Mouse (Mus musculus) left cerebral cortex, postnatal 4 days (tissue): ENCODE measurements around the gene Prelp. TPM values are rescaled to one million over a fixed set of nuclear protein-coding genes. Genes with fewer than 3 reads are reported as not detected.
A peak's percentile ranks its signal among the peaks of the same experiment; 100 is the strongest.

Source experiments
- DNase-seq: peaks from one replicate; pipeline ENCODE4 v3.0.0-alpha.2; 2022
- intact Hi-C: fragments of 180-260 bp; cut with DNase I; formaldehyde crosslinking; loops from one replicate; pipeline ENCODE4 v1.15.1; 2025
- total RNA-seq, 2 experiments: library from RNA; stranded (reverse); gene quantifications; 2 replicates each; pipeline ENCODE4 v1.2.3; 2021

Gene Prelp
- total RNA-seq, 2 experiments from 2014 or later = 1.9 to 2.6 TPM

DNA sequence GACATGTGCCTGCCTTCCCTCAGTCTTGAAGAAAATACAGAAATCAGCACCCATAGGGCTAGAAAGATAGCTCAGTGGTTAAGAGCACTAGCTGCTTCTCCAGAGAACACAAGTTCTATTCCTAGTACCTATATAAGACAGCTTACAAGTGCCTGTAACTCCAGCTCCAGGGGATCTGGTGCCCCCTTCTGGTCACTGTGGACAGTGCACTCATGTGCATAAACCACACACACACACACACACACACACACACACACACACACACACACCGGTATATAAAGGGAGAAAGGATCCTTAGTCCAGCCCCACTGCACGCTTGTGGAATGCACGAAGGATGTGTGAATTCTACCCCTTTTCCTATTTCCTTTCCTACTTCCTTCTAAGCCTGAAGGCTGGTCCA, 15.0 kb upstream of the Prelp start:
- intact Hi-C loops = no loop called here
- DNase-seq = no peak

DNA sequence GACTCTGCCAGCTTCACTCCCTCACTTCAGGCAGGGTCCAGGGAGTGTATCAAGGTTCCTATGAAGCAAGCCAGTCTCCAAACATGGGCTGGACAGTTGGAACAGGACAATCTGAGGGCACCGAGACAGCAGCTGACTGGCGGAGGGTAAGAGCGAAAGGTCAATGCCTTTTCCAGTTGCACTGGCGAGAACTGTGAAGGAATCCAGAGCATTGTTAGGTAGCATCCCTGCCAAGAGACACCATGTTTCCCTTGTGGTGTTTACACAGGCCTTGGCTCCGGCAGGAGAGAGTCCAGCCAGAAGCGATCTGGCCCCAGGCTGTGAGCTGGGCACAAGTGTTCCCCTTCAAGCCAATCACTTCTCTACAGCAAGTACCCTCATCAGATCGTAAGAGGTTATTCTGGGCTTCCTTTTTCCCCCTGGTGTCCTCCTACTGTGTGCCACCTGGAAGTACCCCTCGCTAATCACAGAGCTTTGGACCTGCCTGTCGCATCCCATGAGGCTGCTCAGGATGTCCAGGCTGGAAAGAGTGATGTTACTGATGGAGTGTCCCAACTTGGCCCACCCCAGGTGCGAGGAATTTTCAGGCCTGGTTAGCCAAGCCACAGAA, 13.2 kb upstream of the Prelp start:
- intact Hi-C loops = no loop called here
- DNase-seq = peak; percentile 29

DNA sequence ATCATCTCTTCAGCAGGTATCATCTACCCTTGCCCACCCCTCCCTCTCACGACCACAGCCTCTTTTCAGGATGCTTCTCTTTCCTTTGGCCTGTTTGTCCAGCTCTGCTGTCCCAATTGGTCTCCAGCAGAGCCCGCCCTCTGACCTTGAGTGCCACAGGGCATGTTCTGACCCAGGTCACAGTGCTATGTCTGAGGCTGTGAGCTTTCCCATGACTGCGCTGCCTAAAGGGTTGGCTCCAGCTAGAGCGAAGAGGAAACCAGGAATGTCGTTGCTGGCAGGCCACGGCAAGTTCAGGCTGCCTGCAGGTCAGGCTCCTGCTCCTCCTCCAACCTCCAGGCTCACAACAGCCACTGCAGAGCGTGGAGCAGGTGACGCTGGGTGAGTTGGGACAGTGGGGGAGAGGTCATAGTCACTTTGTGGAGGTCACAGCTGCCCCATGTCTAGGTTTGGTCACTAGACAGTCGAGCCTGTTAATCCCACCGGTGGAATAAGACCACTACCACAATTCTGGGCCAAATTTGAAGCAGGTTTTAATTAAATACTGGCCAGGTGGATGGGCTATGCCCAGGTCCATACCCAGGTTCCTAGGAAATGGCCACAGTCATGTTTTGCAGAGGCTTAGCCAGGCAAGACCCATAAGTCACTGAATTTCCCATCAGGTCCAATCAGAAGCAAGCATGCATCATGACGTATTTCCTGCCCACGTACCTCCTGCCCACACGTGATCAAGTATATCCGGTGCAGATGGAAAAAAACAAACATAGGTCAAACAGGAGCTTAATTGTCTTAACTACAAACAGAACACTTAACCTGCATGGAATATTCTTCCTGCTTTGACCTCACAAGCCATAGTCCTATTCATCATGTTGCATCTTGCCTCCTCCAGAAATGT, 12.3 kb upstream of the Prelp start:
- DNase-seq = no peak
- intact Hi-C loops = no loop called here

DNA sequence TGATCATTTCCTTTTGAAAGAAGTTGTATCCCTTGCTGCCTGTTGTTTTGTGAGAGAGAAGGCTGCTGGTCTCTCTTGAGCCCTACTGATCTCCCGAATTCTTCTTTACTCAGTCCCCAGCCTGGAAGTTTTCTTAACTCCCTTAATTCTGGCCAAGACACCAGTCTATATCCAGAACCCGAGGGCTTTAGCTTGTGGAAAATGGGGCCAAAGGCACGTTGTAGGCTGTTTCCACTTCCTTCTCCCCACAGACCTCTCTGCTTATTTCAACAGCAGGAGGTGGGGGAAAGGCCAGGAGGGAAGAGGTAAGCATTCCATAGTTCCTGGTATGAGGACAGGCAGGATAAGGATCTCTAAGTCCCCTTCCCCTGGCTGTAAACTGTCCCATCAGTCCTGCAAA, 8.8 kb upstream of the Prelp start:
- intact Hi-C loops = no loop called here
- DNase-seq = no peak

DNA sequence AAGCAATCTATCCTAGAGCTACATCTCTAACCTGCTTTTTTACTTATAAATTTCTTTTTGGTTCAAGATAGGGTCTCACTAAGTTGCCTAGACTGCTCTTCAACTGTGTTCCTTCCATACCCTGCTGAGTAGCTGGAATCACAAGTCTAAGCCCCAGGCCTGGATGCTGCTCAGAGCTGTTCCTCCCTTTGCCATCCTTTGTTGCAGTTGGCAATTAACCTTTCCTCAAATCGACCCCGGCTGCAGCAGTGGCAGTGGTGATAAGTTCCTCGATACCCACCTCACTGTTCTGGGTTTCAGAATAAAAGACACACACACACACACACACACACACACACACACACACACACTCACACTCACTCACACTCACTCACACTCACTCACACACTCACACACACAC, 4.0 kb upstream of the Prelp start:
- no peak for DNase-seq
- intact Hi-C loops = no loop called here

DNA sequence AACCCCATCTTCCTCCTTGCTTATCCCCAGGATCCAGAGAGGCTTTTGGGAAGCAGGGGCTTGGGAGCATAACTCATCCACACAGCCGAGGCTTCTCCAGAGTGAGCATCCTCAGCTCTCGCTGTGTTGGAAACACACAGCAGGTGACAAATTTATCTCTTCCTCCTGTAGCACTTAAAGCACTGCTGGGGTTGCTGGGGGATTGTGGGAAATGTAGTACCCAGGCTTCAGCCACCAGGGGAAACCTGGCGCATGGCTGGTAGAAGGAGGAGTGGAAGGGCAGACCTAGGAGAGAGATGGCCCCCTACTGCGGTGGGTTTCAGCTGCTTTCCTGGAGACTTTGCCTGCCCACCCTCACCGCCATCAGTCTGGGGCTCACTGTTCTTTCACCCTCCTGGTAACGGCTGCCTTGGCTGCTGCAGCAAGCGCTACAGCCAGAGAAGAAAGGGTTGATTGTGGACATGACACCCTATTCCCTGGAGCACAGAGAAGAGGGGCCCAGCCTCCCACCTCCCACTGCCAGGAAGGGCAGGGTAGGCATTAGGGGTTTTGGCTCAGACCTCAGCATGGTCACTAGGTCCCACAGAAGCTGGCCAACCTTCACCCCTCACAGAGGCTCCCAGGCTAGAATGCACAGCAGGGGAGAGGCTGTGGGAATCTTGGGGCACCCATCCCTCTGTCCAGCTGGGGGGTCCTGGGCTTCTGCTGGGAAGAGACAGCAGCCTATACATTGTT, 3.1 kb upstream of the Prelp start:
- intact Hi-C loops = no loop called here
- no peak for DNase-seq

DNA sequence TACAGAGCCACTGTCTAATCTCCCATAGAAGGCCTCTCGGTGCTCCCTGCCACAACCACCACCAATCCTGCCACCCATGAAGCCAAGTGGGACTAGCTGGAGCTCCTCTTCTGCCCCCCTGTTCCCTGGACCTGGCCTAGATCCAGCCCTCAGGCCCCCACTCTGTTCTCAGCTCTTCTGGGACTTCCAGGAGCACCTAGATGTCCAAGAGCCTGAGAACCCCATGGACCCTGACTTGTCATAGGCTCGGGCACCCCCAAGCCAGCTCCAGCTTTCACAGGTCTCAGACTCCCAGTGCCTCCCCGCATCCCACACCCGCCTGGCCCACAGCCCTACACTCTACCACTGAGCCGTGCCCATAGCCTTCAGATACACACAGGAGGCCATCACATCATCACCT, 1.9 kb upstream of the Prelp start:
- intact Hi-C loops = no loop called here
- DNase-seq = no peak

DNA sequence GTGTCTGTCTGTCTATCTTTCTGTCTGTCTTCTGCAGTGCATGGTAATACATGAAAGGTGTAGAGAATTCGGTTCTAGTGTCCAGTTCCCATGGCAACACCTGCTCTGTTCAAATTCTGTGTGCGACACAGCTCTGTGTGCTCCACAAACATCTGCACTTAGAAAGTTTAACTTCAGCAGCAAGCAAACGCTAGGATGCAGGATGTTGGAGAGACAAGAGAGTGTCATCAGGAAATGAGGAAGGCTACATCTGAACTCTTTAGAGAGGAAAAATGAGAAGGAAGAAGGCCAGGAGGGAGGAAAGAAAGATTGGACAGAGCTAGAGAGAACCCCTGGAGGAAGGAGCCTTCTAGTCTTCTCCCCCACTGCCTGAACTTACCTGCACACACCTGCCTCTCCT, 338 bp downstream of the Prelp start:
- intact Hi-C loops = no loop called here
- DNase-seq = no peak

DNA sequence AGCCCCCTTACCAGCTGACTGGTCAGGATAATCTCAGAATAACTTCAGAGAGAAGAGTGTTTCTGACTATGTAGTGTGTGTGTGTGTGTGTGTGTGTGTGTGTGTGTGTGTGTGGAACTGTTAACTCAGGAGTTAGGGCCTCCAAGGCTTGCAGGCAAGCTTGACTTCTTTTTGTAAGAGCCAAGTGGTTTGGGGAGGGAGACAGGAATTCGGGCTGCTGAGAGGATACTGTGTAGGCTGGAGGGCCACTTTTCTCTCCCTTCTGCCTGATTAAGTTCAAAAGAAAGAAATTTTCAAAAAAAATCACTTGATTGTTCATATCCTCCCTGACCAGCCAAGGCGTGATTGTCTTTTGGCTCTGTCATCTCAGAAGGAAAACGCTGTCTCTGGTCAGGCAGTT, 813 bp downstream of the Prelp start:
- no peak for DNase-seq
- intact Hi-C loops = no loop called here

DNA sequence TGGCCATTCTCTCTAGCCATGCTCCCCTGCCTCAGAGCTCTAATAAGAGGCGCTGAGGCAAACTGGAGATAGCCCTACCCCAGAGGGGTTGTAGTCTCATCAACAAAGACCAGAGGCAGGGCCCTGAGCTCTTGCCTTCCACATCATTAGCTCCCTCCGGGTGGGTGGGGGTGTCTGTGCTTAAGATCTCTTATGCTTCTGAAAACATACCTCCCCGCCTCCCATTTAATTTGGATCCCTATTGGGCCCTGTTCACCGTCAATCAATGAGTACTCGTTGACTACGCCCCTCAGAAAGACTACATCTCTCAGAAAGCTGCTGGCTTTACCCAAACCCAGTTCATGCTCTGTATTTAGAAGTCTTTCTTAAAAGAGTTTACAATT, 3.1 kb downstream of the Prelp start:
- intact Hi-C loops = no loop called here
- no peak for DNase-seq

DNA sequence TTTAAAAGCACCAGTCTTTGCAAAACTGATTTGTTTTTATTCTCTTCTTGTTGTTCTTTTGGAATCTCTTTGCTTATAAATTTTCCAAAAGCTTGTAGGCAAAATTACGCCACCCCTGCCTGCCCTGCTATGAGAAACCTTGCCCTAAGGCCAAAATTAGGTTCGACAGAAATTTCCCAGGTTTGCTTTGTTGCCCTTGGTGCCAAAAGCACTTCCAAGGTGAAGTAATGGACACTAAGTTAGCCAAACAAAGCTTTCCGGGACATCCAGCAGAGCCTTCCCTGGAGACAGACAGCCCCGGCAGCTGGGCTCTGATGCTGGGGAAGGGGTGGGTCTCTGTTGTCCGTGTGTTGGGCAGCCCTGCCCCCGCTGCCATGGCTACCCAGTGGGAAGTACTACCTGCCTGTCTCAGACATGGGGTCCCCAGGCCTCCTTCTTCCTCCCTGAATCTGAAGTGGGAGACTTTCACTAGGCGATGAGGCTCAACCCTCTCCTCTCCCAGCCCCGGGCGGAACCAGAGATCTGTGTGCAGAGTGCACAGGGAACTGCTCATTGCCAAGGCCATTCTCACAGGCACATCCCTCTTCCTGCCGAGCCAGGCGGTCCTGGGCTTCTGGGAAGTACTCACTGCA, 3.6 kb downstream of the Prelp start:
- intact Hi-C loops = no loop called here
- no peak for DNase-seq

DNA sequence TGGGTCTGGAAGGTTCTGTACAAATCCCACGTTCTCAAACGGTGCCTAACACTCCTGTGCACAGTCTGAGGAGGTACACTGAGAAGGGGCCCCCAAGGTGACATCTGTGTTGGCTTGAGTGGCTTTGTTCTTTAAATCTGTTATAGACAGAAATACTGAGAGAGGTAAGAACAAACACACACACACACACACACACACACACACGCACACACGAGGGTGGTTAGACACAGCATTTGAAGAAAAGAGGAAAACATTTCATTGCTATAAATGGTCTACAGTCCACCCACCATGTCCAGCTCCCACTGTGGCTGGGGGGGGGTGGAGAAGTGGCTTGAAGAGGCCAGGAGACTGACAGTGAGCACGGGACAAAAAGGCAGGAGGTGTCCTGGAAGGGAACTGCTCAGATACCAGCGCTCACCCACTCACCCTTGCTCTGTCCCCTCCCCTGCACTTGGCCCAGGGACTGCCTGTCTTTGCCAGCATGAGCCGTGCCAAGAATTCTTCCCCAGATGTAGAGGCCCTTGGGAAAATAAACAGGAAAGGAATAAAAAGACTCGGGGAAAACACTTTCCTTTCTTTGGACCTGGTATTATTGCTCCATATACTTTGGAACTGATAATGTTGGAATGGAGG, 5.4 kb downstream of the Prelp start:
- intact Hi-C loops = no loop called here

DNA sequence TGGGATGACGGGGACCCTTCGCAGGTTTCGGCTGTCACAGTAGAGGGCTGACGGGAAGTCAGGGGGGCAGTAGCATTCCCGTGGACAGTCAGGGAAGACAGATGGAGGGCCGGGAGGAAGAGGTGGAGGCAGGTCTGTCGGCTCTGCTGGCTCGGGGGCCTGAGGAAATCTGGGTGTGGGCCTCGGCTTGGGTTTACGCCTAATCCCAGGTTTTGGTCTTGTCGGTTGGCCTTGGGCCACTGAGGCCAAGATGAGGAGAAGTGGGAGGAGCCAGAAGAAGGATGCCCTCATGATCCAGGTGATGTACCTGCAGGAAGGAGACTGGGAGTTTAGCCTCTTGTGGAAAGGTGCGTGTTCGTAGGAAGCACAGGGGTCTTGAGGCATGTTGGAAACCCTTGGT, 6.1 kb downstream of the Prelp start:
- DNase-seq = no peak
- intact Hi-C loops = no loop called here

More for the DNA sequence above, 5.4 kb downstream of the Prelp start:
- peak; percentile 66 for DNase-seq

DNA sequence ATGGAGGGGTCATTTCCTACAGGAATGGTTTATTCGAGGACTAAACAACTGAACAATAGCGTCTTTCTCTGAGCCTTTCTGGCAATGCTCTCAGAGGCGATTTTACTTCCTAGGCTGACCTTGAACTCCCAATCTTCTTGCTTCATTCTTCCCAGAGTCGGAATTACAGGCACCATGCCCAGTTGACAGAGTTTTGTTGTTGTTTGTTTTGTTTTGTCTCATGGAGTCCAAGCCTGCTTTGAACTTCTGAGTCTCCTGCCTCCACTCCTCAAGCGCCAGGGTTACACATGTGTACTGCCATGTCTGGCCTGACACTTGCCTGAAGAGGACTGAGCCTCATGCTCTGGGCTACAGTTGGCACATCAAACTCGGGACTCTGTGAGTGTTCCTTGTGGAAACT, 8.2 kb downstream of the Prelp start:
- intact Hi-C loops = loop anchor here (2.0 kb wide), 1 partner anchor 132 kb away; no protein-coding TSS in a partner anchor
- no peak for DNase-seq

DNA sequence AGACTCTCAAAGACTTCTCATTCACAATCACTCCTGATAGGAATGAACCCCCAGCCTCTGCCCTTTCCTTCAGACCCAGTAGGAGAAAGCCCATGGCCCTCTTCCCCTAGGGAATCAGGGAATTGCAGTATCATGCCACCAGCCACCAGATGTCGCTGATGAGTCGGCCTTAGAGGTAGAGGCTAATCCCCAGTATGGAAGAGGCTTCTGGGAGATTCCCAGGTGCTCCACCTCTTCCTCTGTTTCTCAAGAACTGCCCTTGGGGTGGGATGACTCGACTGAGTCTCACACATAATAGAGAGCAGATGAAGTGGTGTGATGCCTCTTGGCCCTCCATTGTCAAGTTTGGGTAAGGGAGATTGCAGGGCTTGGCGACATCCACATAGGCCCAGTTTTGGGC, 9.8 kb downstream of the Prelp start:
- intact Hi-C loops = no loop called here
- peak; percentile 73 for DNase-seq

DNA sequence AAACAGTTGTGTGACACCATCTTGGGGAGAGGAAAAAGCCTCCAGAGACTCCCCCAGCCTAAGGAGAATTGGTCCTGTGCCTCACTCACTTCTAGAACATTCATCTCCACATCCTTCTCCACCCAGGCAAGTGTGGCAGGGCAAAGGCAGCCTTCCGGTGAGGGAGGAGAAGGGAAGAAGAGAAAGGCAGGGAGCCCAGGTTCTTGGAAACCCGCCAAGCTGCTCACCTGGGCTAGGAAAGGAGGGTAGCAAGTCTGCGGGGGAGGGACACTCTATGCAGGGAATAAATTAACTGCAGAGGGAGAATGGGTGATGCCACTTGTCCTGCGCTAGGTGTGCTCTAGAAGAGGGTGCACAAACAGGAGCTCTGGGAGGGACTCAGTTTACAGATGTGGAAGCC, 10.2 kb downstream of the Prelp start:
- intact Hi-C loops = no loop called here
- DNase-seq = no peak

DNA sequence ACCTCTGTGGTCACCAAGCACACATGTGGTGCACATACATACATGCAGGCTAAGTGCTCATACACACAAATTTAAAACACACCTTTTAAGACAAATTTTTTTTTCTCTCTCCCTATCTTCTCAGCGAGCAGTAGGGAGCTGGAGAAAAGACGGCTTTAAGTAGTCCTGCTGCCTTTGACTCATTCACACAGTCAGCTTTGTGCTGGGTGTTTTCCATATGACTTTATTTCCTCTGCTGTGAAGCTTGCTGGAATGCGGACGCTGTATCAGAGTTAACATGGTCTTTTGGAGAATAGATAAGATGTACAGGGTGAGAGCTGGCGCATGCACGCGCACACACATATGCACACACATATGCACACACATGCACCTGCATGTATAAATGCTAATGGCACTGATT, 11.1 kb downstream of the Prelp start:
- intact Hi-C loops = no loop called here
- no peak for DNase-seq

DNA sequence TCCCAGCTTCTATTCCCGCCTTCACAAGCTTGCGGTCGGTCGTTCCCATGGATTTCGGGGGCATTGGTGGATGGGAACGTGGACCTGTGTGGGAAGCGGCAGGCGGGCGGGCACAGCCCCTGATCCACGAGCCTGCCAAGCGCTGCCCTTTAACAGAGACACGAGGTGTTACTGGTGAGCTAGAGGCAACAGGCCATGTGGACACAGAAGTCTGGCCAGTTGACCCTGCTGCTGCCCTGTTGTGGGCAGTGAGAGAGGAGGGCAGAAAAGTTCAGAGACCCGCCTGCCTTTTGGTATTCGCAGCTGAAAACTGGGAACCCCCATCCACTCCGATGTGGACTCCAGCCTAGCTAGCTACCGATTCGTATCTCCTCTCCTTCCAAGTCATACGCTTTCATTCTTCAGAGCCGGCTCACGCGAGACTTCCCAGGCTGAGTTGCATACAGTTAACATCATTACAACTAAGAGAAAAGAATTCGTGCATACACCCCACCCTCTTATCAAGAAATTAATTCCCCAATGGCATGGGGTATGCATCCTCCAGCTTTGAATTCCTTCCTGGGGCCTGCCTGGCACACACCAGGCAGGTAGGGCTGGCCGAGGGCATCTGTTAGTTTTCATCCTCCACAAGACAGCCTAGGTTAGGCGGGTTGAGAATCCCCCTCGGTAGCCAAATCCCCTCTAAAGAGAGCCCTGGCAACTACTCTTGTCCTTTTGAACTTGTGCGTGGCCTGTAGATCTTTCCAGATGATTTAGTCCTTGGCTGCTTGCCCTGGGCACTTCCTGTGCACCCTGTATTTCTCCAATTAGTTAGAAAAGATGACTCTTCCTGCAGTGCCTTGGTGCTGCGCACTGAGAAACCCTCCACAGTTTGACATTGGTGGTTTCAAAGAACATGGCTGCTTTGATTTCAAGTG, 12.3 kb downstream of the Prelp start:
- DNase-seq = peak; percentile 47
- intact Hi-C loops = no loop called here

DNA sequence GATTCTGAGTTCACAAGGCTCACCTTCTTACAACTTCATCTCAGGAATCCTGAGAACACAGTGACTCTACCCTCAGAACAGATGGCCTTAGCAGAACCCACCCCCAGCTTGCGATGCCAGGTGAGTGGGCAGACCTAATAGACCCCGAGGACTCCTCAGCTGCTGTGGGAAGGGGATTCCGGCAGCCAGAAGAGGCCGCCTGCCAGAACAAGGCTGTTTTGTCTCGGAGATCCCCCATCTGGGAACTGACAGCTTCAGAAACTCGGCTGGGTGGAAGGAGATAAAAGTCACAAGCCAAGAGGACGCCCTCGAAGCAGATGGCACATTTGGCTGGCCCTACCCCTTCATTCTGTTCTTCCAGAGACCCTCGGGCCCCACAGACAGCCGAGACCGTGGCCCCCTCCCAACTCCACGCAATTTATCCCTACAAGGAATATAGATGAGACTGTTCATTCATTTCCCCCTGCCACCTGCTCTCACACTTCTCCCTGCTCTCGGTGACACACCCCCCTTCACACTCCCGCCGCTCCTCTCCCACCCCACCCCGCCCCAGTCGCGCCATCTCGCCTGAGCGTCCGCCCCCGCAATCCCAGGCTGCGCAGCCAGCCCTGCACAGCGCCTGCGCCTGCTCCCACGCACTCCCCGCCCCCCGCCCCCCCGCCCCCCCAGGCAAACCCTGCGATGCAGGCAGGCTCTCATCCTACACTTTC, 13.1 kb downstream of the Prelp start, which contains the start of gene Optc:
Gene Optc, minus strand, starts transcription at position 51 of the 710 bp plus-strand sequence.
- intact Hi-C loops = no loop called here
- peak; percentile 90 for DNase-seq
